Mouse (Mus musculus): ENCODE data around the gene Mgarp.

- TF ChIP-seq MAFK (IDR thresholded peaks at IDR 0.05; ENCODE audit: insufficient read depth, low read depth, low read length) (no peak), ZNF384 (IDR thresholded peaks at IDR 0.05; ENCODE audit: low read depth, low read length) (no peak), HCFC1 (IDR thresholded peaks at IDR 0.05; ENCODE audit: borderline replicate concordance, insufficient read depth, low read length) (no peak)
Measured at GRCm38 (mm10) chr3:51380660-51381014, 15.9 kb downstream of the Mgarp start.

All from ES-E14 (cell line).